Mouse (Mus musculus) cerebellum, adult 2 months (tissue): ENCODE measurements around the gene Katnal1. TPM values are rescaled to one million over a fixed set of nuclear protein-coding genes. Genes with fewer than 3 reads are reported as not detected.
A peak's percentile ranks its signal among the peaks of the same experiment; 100 is the strongest.

Experiments used
- DNase-seq, 2 experiments: peaks; one replicate each; pipeline ENCODE4 v3.0.0; 2021
- H3K27ac ChIP-seq: fragments of 200-500 bp; 2 replicates; pipeline ENCODE4 v1.5.1; 2012; ENCODE audit warnings: low read length, control low read depth, inconsistent platforms; ENCODE audit not compliant: insufficient read depth
- H3K27me3 ChIP-seq: fragments of 200-500 bp; 2 replicates; pipeline ENCODE4 v1.6.1; 2012; ENCODE audit warnings: inconsistent platforms, mild to moderate bottlenecking, low read length, moderate library complexity; ENCODE audit not compliant: control insufficient read depth, insufficient read depth
- H3K4me1 ChIP-seq: fragments of 200-500 bp; 2 replicates; pipeline ENCODE4 v1.6.1; 2011; ENCODE audit warnings: low read length; ENCODE audit not compliant: control insufficient read depth, insufficient read depth
- H3K4me3 ChIP-seq: fragments of 200-500 bp; replicated peaks from 2 replicates; pipeline ENCODE3; 2011; ENCODE audit warnings: mild to moderate bottlenecking, low read depth, low read length, control low read depth; ENCODE audit not compliant: insufficient read depth
- CTCF ChIP-seq: fragments of 200-500 bp; IDR thresholded peaks from 2 replicates; pipeline ENCODE4 v1.5.1; 2011; ENCODE audit warnings: low read depth, mild to moderate bottlenecking, control low read depth, low read length, moderate library complexity, borderline replicate concordance; ENCODE audit not compliant: insufficient read depth
- POLR2A ChIP-seq: fragments of 200-500 bp; IDR thresholded peaks from 2 replicates; pipeline ENCODE4 v1.6.1; 2011; ENCODE audit warnings: low read length, control low read depth, borderline replicate concordance; ENCODE audit not compliant: insufficient read depth
- WGBS: fragments of 180-500 bp; shearing (Covaris S2); methylation state at CpG from one replicate; pipeline ENCODE4 v1.1.7; 2018; 5-methylcytosine and 5-hydroxymethylcytosine counted together
- polyA plus RNA-seq: library from polyadenylated mRNA; depleted of rRNA; stranded (reverse); fragments of >200 nt; gene quantifications from 2 replicates; pipeline ENCODE4 v1.2.3, GENCODE M21; 2012

Katnal1 gene
- polyA plus RNA-seq, 1 experiment: 41.0 TPM

DNA sequence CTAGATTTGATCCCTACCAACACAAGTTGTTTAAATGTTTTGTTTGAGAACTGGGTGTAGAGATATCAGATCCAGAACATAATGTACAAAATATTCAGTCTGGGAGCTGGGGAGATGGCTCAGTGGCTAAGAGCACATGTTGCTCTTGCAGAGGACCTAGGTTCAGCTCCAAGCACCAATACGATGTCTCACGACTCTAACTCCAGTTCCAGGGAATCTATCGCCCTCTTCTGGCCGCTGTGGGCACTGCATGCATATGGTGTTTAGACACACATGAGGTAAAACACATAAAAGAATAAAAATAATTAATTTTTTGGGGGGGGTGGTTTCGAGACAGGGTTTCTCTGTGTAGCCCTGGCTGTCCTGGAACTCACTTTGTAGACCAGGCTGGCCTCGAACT is 23.3 kb upstream of the Katnal1 start:
- Histone ChIP-seq H3K4me3 (no peak overlapping the region), H3K27me3 (no peaks in the 10 kb centered on the region), H3K27ac (no peak overlapping the region), H3K4me1 (no peaks in the 10 kb centered on the region)
- TF ChIP-seq CTCF (peak; percentile 45; the same call in 1 of the 2 replicates), POLR2A (no peak)
- peak in 1 of 2 experiments; percentile 36 for DNase-seq
- 54% methylated on average over 6 of the region's 6 CpGs for WGBS

DNA sequence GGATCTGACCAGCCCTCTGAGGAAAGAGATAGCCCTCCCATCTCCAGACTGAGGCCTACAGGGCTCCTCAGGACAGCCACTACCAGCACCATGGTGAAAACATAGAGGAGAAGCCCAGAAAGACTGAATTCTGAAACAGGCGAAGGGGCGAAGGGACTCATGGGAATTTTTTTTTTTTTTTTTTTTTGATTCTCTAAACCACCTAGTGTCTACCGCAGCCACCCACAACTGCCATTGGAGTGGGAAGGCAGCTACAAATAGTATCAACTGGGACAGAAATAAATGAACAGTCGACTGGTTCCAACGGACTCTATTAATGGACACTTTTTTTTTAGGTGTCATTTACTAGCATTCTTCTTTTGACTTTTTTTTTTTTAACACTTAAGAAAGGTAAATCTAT is 22.2 kb upstream of the Katnal1 start:
- Histone ChIP-seq H3K4me1 (no peaks in the 10 kb centered on the region), H3K27ac (no peak overlapping the region), H3K27me3 (no peaks in the 10 kb centered on the region), H3K4me3 (no peak overlapping the region)
- TF ChIP-seq POLR2A: no peak
- TF ChIP-seq CTCF: no peak
- 92% methylated on average over 5 of the region's 5 CpGs for WGBS
- DNase-seq: no peak

- Histone ChIP-seq H3K27me3 (no peaks in the 10 kb centered on the region), H3K27ac (no peak overlapping the region), H3K4me1 (no peaks in the 10 kb centered on the region), H3K4me3 (no peak overlapping the region)
- no peak for DNase-seq
- WGBS: 44% methylated on average over 15 of the region's 15 CpGs
- TF ChIP-seq CTCF: no peak
- no peak for TF ChIP-seq POLR2A
These were observed 20.9 kb upstream of the Katnal1 start for GRCm38 (mm10) chr5:148950064-148950463.

DNA sequence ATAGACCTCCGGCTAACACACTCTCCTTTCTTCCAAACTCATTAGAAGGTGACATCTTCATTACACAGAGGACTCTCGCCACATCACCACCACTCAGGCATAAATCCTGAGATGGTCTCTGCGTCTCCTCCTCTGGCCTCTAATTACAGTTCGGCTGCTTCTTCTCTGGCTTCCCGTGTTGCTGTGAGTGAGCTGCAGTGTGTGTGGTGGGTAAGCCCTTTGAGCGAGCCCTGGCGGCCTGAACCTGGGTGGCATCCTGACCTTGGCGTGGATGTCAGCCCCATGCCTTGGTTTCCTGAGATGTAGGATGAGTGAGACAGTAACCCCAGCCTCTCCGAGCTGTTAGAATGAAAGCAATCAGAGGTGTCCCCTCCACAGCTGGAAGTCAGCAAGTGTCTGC is 19.5 kb upstream of the Katnal1 start:
- TF ChIP-seq CTCF (no peak), POLR2A (no peak)
- H3K4me1 ChIP-seq: no peaks in the 10 kb centered on the region
- no peak overlapping the region for H3K4me3 ChIP-seq
- 74% methylated on average over 9 of the region's 9 CpGs for WGBS
- no peak for DNase-seq
- H3K27me3 ChIP-seq: no peaks in the 10 kb centered on the region
- H3K27ac ChIP-seq: no peak overlapping the region

DNA sequence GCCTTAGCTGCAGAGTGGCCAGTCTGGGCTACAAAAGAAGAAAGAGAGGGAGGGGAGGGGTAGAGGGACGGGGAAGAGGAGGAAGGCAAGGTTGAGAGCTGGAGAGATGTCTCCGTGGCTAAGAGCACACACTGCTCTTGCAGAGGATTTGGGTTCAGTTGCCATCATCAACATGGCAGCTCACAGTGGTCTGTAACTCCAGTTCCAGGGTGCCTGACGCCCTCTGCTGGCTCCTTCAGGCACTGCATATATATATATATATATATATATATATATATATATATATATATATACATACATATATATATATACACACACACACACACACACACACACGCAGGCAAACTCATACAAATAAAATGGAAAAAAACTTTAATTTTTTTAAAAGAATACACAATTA is 18.3 kb upstream of the Katnal1 start:
- no peak for DNase-seq
- WGBS: 77% methylated on average over 4 of the region's 4 CpGs

GRCm38 (mm10) chr5:148946787-148947186 is 17.7 kb upstream of the Katnal1 start:
- no peak overlapping the region for H3K27ac ChIP-seq
- WGBS: 72% methylated on average over 5 of the region's 5 CpGs
- TF ChIP-seq CTCF (peak; percentile 41; the same call in 1 of the 2 replicates), POLR2A (no peak)
- no peaks in the 10 kb centered on the region for H3K27me3 ChIP-seq
- H3K4me3 ChIP-seq: no peak overlapping the region
- peak in 1 of 2 experiments; percentile 31 for DNase-seq
- H3K4me1 ChIP-seq: no peaks in the 10 kb centered on the region

More for the DNA sequence above, 18.3 kb upstream of the Katnal1 start:
- H3K27ac ChIP-seq: no peak overlapping the region
- no peaks in the 10 kb centered on the region for H3K27me3 ChIP-seq
- no peak for TF ChIP-seq CTCF
- no peak for TF ChIP-seq POLR2A
- H3K4me1 ChIP-seq: no peaks in the 10 kb centered on the region
- H3K4me3 ChIP-seq: no peak overlapping the region

GRCm38 (mm10) chr5:148945735-148946134 is 16.6 kb upstream of the Katnal1 start:
- TF ChIP-seq POLR2A (no peak), CTCF (no peak)
- Histone ChIP-seq H3K27ac (no peak overlapping the region), H3K27me3 (no peaks in the 10 kb centered on the region), H3K4me1 (no peaks in the 10 kb centered on the region), H3K4me3 (no peak overlapping the region)
- DNase-seq: no peak
- 42% methylated on average over 2 of the region's 2 CpGs for WGBS

GRCm38 (mm10) chr5:148944024-148944423 is 14.9 kb upstream of the Katnal1 start:
- H3K27me3 ChIP-seq: no peaks in the 10 kb centered on the region
- H3K27ac ChIP-seq: no peak overlapping the region
- no peak for TF ChIP-seq CTCF
- no peak for TF ChIP-seq POLR2A
- H3K4me1 ChIP-seq: no peaks in the 10 kb centered on the region
- H3K4me3 ChIP-seq: no peak overlapping the region
- DNase-seq: no peak
- 59% methylated on average over 8 of the region's 8 CpGs for WGBS
